Mouse (Mus musculus) MEL (cell line): ENCODE measurements around the gene Dennd1a. TPM values are rescaled to one million over a fixed set of nuclear protein-coding genes. Genes with fewer than 3 reads are reported as not detected.

ENCODE experiments used
- DNase-seq: peaks from one replicate; pipeline ENCODE4 v3.0.0; 2011; ENCODE audit warnings: low read depth, low spot score
- H3K27ac ChIP-seq: 2 replicates; pipeline ENCODE4 v1.5.1; 2012; ENCODE audit warnings: low read depth, mild to moderate bottlenecking, control low read depth, low read length, moderate library complexity; ENCODE audit not compliant: control insufficient read depth
- H3K27me3 ChIP-seq, 2 experiments: fragments of 150-350 bp in 1 of 2; sonication (generic) in 1 of 2; 2 replicates each; pipeline ENCODE4 v1.6.1; 2012; ENCODE audit warnings: low read length in 2 of 2, mild to moderate bottlenecking in 2 of 2, improper control_type of control experiment in 1 of 2, moderate library complexity in 1 of 2; ENCODE audit not compliant: insufficient read depth in 2 of 2, control insufficient read depth in 1 of 2
- H3K36me3 ChIP-seq, 2 experiments: 2 replicates each; pipeline ENCODE4 v1.6.1; 2012 to 2014; ENCODE audit warnings: low read length in 2 of 2, improper control_type of control experiment in 1 of 2, inconsistent platforms in 1 of 2, mild to moderate bottlenecking in 1 of 2; ENCODE audit not compliant: insufficient read depth in 2 of 2, control insufficient read depth in 1 of 2
- H3K4me1 ChIP-seq, 2 experiments: fragments of 150-350 bp in 1 of 2; sonication (generic) in 1 of 2; 2 replicates each; pipeline ENCODE4 v1.6.1; 2012; ENCODE audit warnings: low read length in 2 of 2, improper control_type of control experiment in 1 of 2, mild to moderate bottlenecking in 1 of 2; ENCODE audit not compliant: insufficient read depth in 2 of 2, control insufficient read depth in 1 of 2
- H3K4me3 ChIP-seq, 2 experiments: fragments of 150-350 bp in 1 of 2; sonication (generic) in 1 of 2; 2 replicates each; pipeline ENCODE4 v1.5.1; 2012; ENCODE audit warnings: low read depth in 2 of 2, low read length in 2 of 2, mild to moderate bottlenecking in 2 of 2, moderate library complexity in 2 of 2, control low read depth in 1 of 2, improper control_type of control experiment in 1 of 2; ENCODE audit not compliant: control insufficient read depth in 1 of 2, insufficient read depth in 1 of 2
- H3K79me2 ChIP-seq: 2 replicates; pipeline ENCODE4 v1.6.1; 2012; ENCODE audit warnings: mild to moderate bottlenecking, low read length, moderate library complexity; ENCODE audit not compliant: control insufficient read depth, poor library complexity, insufficient read depth
- H3K9ac ChIP-seq: 2 replicates; pipeline ENCODE4 v1.6.1; 2012; ENCODE audit warnings: low read depth, mild to moderate bottlenecking, control low read depth, low read length, moderate library complexity; ENCODE audit not compliant: control insufficient read depth, poor library complexity, severe bottlenecking
- H3K9me3 ChIP-seq: fragments of 150-350 bp; sonication (generic); replicated peaks from 2 replicates; pipeline ENCODE4 v1.6.1; 2012; ENCODE audit warnings: mild to moderate bottlenecking, low read length, improper control_type of control experiment, moderate library complexity; ENCODE audit not compliant: insufficient read depth
- CTCF ChIP-seq, 3 experiments: IDR thresholded peaks in 2 of 3; conservative IDR thresholded peaks in 1 of 3; 2 replicates each; pipeline ENCODE4 v1.5.1; 2011 to 2012; ENCODE audit warnings: low read length in 3 of 3, low read depth in 2 of 3, mild to moderate bottlenecking in 2 of 3, improper control_type of control experiment in 1 of 3, inconsistent platforms in 1 of 3, mixed read lengths in 1 of 3, moderate library complexity in 1 of 3; ENCODE audit not compliant: control insufficient read depth in 1 of 3, insufficient read depth in 1 of 3, poor library complexity in 1 of 3, severe bottlenecking in 1 of 3
- EP300 ChIP-seq, 2 experiments: IDR thresholded peaks; 2 replicates each; pipeline ENCODE4 v1.6.1; 2011; ENCODE audit warnings: improper control_type of control experiment in 2 of 2, low read length in 2 of 2, low read depth in 1 of 2, mild to moderate bottlenecking in 1 of 2
- MAFK ChIP-seq: IDR thresholded peaks from 2 replicates; pipeline ENCODE4 v1.6.1; 2011; ENCODE audit warnings: low read depth, mild to moderate bottlenecking, low read length, improper control_type of control experiment, borderline replicate concordance
- MEF2A ChIP-seq: IDR thresholded peaks from 2 replicates; pipeline ENCODE4 v1.6.1; 2014; ENCODE audit warnings: low read depth, mild to moderate bottlenecking, inconsistent platforms, low read length, improper control_type of control experiment; ENCODE audit not compliant: poor library complexity, insufficient replicate concordance, severe bottlenecking; ENCODE audit errors: extremely low read depth
- RAD21 ChIP-seq: IDR thresholded peaks from 2 replicates; pipeline ENCODE4 v1.6.1; 2011; ENCODE audit warnings: mild to moderate bottlenecking, low read depth, low read length, improper control_type of control experiment
- SMC3 ChIP-seq: IDR thresholded peaks from 2 replicates; pipeline ENCODE4 v1.6.1; 2011; ENCODE audit warnings: low read depth, low read length, improper control_type of control experiment
- TBP ChIP-seq: IDR thresholded peaks from 2 replicates; pipeline ENCODE4 v1.8.0; 2011; ENCODE audit warnings: low read depth, low read length, improper control_type of control experiment
- ZC3H11A ChIP-seq: IDR thresholded peaks from 2 replicates; pipeline ENCODE4 v1.6.1; 2012; ENCODE audit warnings: low read depth, mild to moderate bottlenecking, inconsistent platforms, low read length, improper control_type of control experiment
- ZNF384 ChIP-seq: IDR thresholded peaks from 2 replicates; pipeline ENCODE4 v1.6.1; 2012; ENCODE audit warnings: low read depth, mild to moderate bottlenecking, inconsistent platforms, low read length, improper control_type of control experiment
- polyA plus RNA-seq, 2 experiments: library from polyadenylated mRNA; stranded (reverse) in 1 of 2; unstranded in 1 of 2; fragments of >175 nt in 1 of 2; fragments of >200 nt in 1 of 2; gene quantifications; 2 replicates each; pipeline versions ENCODE4 v1.2.1 to v1.2.4; 2012; ENCODE audit warnings: low replicate concordance in 2 of 2, low read depth in 1 of 2; ENCODE audit not compliant: insufficient read length in 2 of 2, insufficient read depth in 1 of 2, missing spikeins in 1 of 2
- total RNA-seq: library from RNA; depleted of rRNA; stranded (reverse); fragments of 300-350 nt; gene quantifications from 2 replicates; pipeline ENCODE4 v1.2.3, GENCODE M21; 2012

The Dennd1a gene
- total and polyA plus RNA-seq, 3 experiments: 5.0 to 21.8 TPM; not detected in 1

DNA sequence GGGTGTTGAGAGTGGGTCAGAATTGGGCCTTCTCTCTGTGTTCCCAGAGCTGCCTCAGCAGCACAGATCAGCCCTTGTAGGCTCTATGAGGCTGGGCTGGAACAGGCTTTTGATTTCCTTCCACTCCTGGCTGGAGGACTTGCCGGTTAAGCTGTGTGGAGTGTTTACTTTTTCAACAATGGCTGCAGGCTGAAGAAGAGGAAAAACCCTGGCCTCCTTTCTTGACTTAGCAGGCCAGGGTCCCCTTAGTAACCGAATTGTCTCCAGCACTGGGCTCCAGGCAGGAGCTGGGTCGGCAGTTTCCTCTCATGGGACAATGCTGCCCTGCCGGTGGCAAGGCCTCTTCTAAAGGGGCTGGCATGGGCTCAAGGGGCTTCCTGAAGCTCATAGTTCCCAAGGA lies 323.8 kb downstream of the Dennd1a start:
- no peaks in the 10 kb centered on the region for H3K79me2 ChIP-seq
- DNase-seq: no peak
- no peak overlapping the region for H3K27ac ChIP-seq
- no peak overlapping the region for H3K9ac ChIP-seq
- H3K36me3 ChIP-seq: no peaks in the 10 kb centered on the region; a peak in 2 of 4 replicates
- TF ChIP-seq EP300 (IDR thresholded peaks at IDR 0.05; ENCODE audit: low read depth in 1 of 2, low read length in 2 of 2): no peak
- TF ChIP-seq ZNF384: no peak
- no peak for TF ChIP-seq TBP
- no peak for TF ChIP-seq MEF2A
- H3K27me3 ChIP-seq: no peaks in the 10 kb centered on the region
- H3K4me3 ChIP-seq: no peak overlapping the region
- H3K4me1 ChIP-seq: no peaks in the 10 kb centered on the region
- H3K9me3 ChIP-seq: no peaks in the 10 kb centered on the region

DNA sequence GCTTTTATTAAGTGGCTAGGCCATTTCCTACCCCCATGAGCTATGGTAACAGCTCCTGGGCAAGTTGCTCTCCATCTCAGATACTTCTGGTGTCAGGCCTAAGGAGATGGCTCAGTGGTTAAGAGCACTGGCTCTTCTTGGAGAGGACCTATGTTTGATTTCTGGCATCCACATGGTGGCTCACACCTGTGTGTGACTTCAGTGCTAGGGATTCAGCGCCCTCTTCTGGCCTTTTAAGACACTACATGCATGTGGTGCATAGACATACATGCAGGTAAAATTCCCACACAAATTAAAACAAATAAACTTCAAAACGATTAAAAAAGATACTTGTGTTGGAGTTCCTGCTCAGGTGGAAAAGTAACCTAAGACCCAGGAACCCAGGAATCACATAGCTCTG lies 338.8 kb downstream of the Dennd1a start:
- TF ChIP-seq MAFK: no peak
- TF ChIP-seq ZNF384: no peak
- peak; percentile 60 to 83 (median 72) for TF ChIP-seq CTCF (IDR thresholded peaks at IDR 0.05 in 2 of 3, conservative IDR thresholded peaks at IDR 0.05 in 1 of 3; ENCODE audit: control insufficient read depth in 1 of 3, insufficient read depth in 1 of 3, low read depth in 2 of 3, low read length in 3 of 3, poor library complexity in 1 of 3, severe bottlenecking in 1 of 3)
- TF ChIP-seq SMC3: peak; percentile 55
- TF ChIP-seq ZC3H11A: peak; percentile 53
- TF ChIP-seq RAD21: peak; percentile 52
- TF ChIP-seq TBP: no peak
- Histone ChIP-seq H3K27ac (no peak overlapping the region), H3K4me3 (no peak overlapping the region), H3K36me3 (peaks cover 0 to 2% of the 10 kb centered on the region in 2 experiments; a peak in 2 of 4 replicates), H3K9me3 (no peaks in the 10 kb centered on the region), H3K79me2 (no peaks in the 10 kb centered on the region), H3K9ac (no peak overlapping the region), H3K4me1 (peaks cover 0 to 3% of the 10 kb centered on the region in 2 experiments; a peak in 1 of 4 replicates), H3K27me3 (no peaks in the 10 kb centered on the region)
- peak; percentile 52 for DNase-seq

DNA sequence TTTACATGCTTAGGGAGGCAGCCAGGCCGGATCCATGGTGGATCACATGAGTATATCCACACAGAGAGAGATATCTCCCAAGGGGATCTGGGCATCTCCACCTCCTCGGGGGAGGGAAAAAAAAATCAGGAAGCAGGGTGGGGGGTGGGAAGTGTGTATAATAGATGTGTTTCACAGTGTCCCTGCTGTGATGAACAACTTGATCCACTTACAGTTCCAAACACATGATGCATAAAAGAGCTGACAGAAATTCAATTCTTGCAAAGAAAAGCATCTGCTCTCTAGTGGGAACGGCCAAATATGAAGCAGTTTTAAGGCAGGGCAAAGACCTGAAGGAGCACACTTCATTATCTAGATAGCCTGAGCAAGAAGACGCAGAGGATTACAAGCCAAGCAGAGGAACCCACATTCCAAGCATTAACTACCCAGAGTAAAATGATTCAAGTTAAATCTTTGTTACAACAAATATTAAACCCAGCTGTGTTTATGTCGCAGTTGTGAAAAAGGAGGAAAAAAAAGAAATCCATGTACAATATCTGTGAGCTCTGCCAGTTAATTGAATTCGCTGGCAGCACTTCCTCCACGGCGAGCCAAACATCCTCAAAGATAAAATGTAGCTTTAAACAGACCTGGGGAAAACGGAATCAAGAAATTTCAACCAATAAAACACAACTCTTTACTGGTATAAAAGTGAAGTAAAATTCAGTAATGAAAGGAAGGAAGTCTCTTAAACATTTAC lies 341.4 kb downstream of the Dennd1a start:
- Histone ChIP-seq H3K9me3 (no peaks in the 10 kb centered on the region), H3K4me1 (peaks cover 11 to 15% of the 10 kb centered on the region in 2 experiments), H3K27ac (no peak overlapping the region), H3K79me2 (no peaks in the 10 kb centered on the region), H3K27me3 (no peaks in the 10 kb centered on the region), H3K36me3 (peaks cover 0 to 17% of the 10 kb centered on the region in 2 experiments; a peak in 2 of 4 replicates), H3K4me3 (no peak overlapping the region), H3K9ac (no peak overlapping the region)
- TF ChIP-seq ZC3H11A: no peak
- no peak for TF ChIP-seq SMC3
- DNase-seq: no peak
